Mouse (Mus musculus): Measurements from ENCODE around the gene Fam234a. TPM values are rescaled to one million over a fixed set of nuclear protein-coding genes. Genes with fewer than 3 reads are reported as not detected.
"Not testable (repeated sequence)": the region's sequence is repeated elsewhere in the genome, so short reads cannot be mapped to it uniquely, and the experiment has no call there.

Gene Fam234a
- 26.8 and 27.6 TPM in 2 replicates for polyA plus RNA-seq (2016; fragmentation: Nextera tagmentation; extraction: Ambion mirVana)

DNA sequence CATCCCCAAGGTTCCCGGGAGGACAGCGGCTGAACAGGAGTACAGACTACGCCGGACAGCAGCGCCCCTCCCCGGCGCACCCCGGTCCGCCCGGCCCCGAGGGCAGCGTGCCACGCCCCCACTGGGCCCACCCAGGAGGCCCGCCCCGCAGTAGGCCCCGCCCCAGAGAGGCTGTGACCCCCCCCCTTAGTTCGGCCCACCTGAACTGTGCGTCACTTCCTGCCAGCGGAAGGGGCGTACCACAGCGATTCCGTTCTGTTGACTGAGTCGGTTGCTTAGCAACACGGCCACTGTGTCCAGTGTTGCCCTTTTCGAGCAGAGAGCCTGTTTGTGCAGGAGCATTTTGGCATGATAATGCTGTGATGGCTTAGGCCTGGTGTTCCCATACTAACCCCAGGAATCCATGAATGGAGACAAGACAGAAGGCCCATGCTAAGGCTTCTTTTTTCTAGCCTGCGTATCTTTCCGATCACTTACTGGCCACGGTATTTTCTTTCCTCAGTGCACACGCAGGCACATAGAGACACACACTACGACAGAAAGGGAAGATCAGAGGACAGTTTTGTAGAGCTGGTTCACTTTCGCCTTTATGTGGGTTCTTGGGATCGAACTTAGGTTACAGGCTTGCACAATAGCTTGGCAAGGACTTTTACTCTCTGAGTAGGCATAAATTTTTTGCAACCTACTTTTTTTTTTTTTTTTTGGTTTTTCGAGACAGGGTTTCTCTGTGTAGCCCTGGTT lies at the start of gene Fam234a:
TSS of gene Fam234a (minus strand) at position 142 of the 741 bp plus-strand sequence.
- peaks cover 16% of the 10 kb centered on the region for H3K4me1 ChIP-seq
- no peaks in the 10 kb centered on the region for H3K27me3 ChIP-seq (replicated peaks; ENCODE audit: low read depth, poor library complexity, severe bottlenecking)
- no peaks in the 10 kb centered on the region for H3K9me3 ChIP-seq
- peak within 1 kb of the TSS; percentile 65 for H3K4me3 ChIP-seq
- no peaks in the 10 kb centered on the region for H3K36me3 ChIP-seq (replicated peaks)
- 8% methylated on average over 33 of the region's 33 CpGs for WGBS
- DNase-seq (ENCODE audit: low spot score) = peak; percentile 98
- peak within 1 kb of the TSS; percentile 76 for H3K27ac ChIP-seq (replicated peaks)

DNA sequence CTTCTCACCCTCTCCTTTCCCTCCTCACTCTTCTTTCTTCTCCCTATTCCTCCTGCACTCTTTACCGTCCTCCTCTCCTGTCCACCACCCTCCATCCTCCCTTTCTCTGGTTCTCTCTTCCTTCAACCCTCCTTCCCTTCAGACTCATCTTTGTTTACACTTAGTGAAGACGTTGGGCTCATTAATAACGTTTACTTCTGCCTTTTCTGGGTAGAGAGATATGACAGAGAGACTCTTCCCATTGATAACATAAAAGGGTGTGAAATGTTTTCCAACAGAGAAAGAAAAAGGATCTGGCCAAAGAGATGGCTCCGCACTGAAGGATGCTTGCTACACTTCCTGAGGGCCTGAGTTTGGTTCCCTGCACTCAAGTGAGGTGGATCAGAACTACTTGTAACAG lies 45.4 kb upstream of the Fam234a start:
- 85% methylated on average over 4 of the region's 4 CpGs for WGBS
- Histone ChIP-seq H3K27ac (replicated peaks) (no peak overlapping the region), H3K9me3 (peaks cover 15% of the 10 kb centered on the region), H3K4me3 (no peak overlapping the region), H3K4me1 (no peaks in the 10 kb centered on the region), H3K27me3 (replicated peaks; ENCODE audit: low read depth, poor library complexity, severe bottlenecking) (no peaks in the 10 kb centered on the region), H3K36me3 (replicated peaks) (peaks cover 76% of the 10 kb centered on the region)
- DNase-seq (ENCODE audit: low spot score) = no peak

DNA sequence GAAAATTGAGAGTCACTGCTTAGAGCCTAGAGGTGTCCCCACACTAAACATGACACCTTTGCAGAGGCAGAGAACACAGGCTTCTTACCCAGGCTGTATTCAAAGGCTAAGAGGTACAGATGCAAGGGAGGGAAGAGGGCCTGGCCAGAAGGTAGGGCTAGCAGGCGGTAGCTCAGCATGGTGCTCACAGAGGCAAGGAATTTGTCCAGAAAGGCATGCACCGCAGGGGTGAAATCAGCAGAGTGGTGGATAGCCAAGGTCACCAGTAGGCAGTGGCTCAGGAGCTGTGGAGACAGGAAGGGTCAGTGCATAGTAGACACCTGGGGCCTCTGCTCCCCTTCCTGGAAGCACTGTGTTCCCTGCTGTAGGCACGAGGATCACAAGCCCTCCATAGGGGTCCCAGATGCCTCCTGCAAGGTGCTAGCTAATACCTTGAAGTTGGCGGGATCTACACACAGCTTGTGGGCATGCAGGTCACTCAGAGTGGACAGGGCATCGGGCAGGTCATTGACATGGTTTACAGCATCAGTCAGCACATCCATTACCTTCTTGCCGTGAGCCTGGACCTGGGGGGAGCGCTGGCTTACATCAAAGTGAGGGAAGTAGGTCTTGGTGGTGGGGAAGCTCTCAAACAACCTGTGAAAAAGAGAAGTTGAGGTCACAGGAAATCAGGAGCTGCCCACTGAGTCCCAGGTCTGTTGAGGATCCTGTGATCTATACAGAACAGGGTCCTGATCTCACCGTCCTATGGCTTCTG lies 42.3 kb upstream of the Fam234a start:
- no peak overlapping the region for H3K27ac ChIP-seq (replicated peaks)
- 87% methylated on average over 8 of the region's 8 CpGs for WGBS
- H3K4me1 ChIP-seq = no peaks in the 10 kb centered on the region
- no peak overlapping the region for H3K4me3 ChIP-seq
- peaks cover 6% of the 10 kb centered on the region for H3K9me3 ChIP-seq
- no peak for DNase-seq (ENCODE audit: low spot score)
- no peaks in the 10 kb centered on the region for H3K27me3 ChIP-seq (replicated peaks; ENCODE audit: low read depth, poor library complexity, severe bottlenecking)
- H3K36me3 ChIP-seq (replicated peaks) = peaks cover 100% of the 10 kb centered on the region

DNA sequence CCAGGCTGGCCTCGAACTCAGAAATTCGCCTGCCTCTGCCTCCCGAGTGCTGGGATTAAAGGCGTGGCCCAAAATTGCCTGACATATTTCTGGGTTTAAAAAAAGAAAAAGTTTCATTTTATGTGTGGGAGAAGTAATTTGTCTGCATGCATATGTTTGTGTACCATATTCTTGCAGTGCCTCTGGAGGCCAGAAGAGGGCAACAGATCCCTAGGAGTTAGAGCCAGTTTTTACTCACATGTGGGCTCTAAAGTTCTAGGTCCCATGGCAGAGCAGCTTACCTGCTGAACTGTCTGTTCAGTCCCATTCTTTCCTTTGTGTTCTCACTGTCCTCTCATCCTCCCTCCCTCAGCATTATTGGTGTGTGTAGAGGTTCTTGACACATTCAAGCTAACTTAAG lies 32.7 kb upstream of the Fam234a start:
- WGBS = 94% methylated on average over 4 of the region's 4 CpGs
- peaks cover 99% of the 10 kb centered on the region for H3K36me3 ChIP-seq (replicated peaks)
- no peaks in the 10 kb centered on the region for H3K4me1 ChIP-seq
- peak; percentile 36 for DNase-seq (ENCODE audit: low spot score)
- H3K4me3 ChIP-seq = no peak overlapping the region
- no peaks in the 10 kb centered on the region for H3K9me3 ChIP-seq
- no peaks in the 10 kb centered on the region for H3K27me3 ChIP-seq (replicated peaks; ENCODE audit: low read depth, poor library complexity, severe bottlenecking)
- H3K27ac ChIP-seq (replicated peaks) = no peak overlapping the region

DNA sequence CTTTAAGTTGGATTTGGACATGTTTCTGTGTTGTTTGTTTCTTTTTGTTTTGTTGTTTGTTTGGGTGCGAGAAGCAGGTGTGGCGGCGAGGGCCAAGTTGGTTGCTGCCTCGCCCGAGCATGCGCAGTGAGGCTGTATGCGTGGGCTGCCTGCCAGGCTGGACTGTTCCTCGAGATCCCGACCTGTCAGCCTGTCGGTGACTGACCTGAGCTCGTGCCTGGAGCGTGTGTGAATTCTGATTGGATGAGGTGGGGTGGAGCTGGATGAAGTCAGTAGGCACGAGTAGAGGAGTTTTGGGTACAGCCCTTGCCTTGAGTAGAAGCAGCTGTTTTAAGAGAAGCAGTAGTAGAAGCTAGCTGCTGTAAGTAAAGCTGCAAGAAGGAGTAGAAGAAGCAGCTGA lies 31.9 kb upstream of the Fam234a start:
- no peak overlapping the region for H3K4me3 ChIP-seq
- H3K27me3 ChIP-seq (replicated peaks; ENCODE audit: low read depth, poor library complexity, severe bottlenecking) = no peaks in the 10 kb centered on the region
- no peak overlapping the region for H3K27ac ChIP-seq (replicated peaks)
- no peaks in the 10 kb centered on the region for H3K9me3 ChIP-seq
- DNase-seq (ENCODE audit: low spot score) = no peak
- H3K4me1 ChIP-seq = no peaks in the 10 kb centered on the region
- 89% methylated on average over 13 of the region's 13 CpGs for WGBS
- peaks cover 99% of the 10 kb centered on the region for H3K36me3 ChIP-seq (replicated peaks)

DNA sequence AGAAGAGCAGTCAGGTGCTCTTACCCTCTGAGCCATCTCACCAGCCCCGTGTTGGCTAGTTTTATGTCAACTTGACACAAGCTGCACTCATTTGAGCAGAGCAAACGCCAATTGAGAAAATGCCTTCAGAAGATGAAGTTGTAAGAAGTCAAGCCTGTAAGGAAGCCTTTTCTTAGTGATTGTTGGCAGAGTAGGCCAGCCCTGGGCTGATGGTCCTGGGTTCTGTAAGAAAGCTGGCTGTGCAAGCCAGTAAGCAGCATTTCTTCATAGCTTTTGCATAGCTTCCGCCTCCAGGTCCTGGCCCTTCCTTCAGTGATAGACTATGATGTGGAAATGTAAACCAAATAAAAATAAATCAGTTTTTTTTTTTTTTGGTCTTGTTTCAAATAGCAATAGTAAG lies 28.5 kb upstream of the Fam234a start:
- no peaks in the 10 kb centered on the region for H3K4me1 ChIP-seq
- no peaks in the 10 kb centered on the region for H3K9me3 ChIP-seq
- whole genome bisulfite sequencing = 89% methylated on average over 3 of the region's 3 CpGs
- no peak overlapping the region for H3K27ac ChIP-seq (replicated peaks)
- H3K27me3 ChIP-seq (replicated peaks; ENCODE audit: low read depth, poor library complexity, severe bottlenecking) = no peaks in the 10 kb centered on the region
- no peak overlapping the region for H3K4me3 ChIP-seq
- H3K36me3 ChIP-seq (replicated peaks) = peaks cover 96% of the 10 kb centered on the region
- no peak for DNase-seq (ENCODE audit: low spot score)

DNA sequence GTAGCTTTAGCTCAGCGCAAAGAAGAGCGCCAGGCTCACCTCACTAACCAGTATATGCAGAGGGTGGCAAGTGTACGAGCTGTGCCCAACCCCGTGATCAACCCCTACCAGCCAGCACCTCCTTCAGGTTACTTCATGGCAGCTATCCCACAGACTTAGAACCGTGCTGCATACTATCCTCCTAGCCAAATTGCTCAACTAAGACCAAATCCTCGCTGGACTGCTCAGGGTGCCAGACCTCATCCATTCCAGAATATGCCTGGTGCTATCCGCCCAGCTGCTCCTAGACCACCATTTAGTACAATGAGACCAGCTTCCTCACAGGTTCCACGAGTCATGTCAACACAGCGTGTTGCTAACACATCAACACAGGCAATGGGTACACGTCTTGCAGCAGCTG lies 25.5 kb upstream of the Fam234a start:
- not testable (repeated sequence) for H3K4me1 ChIP-seq; H3K9me3 ChIP-seq; H3K27ac ChIP-seq (replicated peaks); H3K27me3 ChIP-seq (replicated peaks; ENCODE audit: low read depth, poor library complexity, severe bottlenecking); DNase-seq (ENCODE audit: low spot score); H3K4me3 ChIP-seq
- WGBS = 97% methylated on average over 10 of the region's 10 CpGs
- peaks cover 96% of the 10 kb centered on the region for H3K36me3 ChIP-seq (replicated peaks)

DNA sequence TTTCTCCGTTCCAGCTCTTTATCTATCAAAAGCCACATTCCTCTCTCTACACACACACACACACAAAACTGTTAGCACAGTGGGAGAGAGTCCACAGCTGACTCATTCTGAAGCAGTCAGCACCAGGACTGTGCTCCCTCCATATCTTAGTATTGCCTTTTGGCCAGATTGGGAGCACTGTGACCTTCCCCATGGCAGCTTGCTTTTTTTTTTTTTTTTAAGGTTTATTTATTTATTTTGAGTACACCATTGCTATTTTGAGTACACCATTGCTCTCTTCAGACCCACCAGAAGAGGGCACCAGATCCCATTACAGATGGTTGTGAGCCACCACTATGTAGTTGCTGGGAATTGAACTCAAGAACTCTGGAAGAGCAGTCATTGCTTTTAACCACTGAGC lies 24.8 kb upstream of the Fam234a start:
- no peaks in the 10 kb centered on the region for H3K9me3 ChIP-seq
- peaks cover 96% of the 10 kb centered on the region for H3K36me3 ChIP-seq (replicated peaks)
- no peak overlapping the region for H3K27ac ChIP-seq (replicated peaks)
- no peak overlapping the region for H3K4me3 ChIP-seq
- WGBS = 97% methylated on average over 1 of the region's 1 CpGs
- DNase-seq (ENCODE audit: low spot score) = no peak
- H3K27me3 ChIP-seq (replicated peaks; ENCODE audit: low read depth, poor library complexity, severe bottlenecking) = no peaks in the 10 kb centered on the region
- H3K4me1 ChIP-seq = no peaks in the 10 kb centered on the region

DNA sequence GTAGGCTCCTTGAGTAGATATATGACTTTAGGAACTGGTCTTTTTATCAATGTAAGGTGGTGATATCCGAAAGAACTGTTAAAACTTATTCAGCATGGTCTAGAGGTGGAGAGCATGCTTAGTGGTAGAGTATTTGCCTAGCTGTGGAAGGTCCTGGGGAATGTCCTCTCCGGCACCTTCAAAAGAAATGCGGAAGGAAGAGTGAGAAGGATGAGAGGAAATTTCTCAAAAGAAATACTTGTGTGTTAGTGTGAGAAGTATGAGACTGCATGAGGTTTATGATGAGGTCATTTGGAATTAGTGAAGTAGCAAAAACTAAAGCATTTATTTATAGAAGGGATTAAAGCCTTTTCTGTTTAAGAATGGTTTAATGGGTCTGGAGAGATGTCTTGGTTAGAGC lies 18.3 kb upstream of the Fam234a start:
- H3K4me1 ChIP-seq = no peaks in the 10 kb centered on the region
- no peaks in the 10 kb centered on the region for H3K9me3 ChIP-seq
- no peak overlapping the region for H3K27ac ChIP-seq (replicated peaks)
- H3K27me3 ChIP-seq (replicated peaks; ENCODE audit: low read depth, poor library complexity, severe bottlenecking) = no peaks in the 10 kb centered on the region
- WGBS = 96% methylated on average over 3 of the region's 3 CpGs
- no peak overlapping the region for H3K4me3 ChIP-seq
- peaks cover 100% of the 10 kb centered on the region for H3K36me3 ChIP-seq (replicated peaks)
- no peak for DNase-seq (ENCODE audit: low spot score)

DNA sequence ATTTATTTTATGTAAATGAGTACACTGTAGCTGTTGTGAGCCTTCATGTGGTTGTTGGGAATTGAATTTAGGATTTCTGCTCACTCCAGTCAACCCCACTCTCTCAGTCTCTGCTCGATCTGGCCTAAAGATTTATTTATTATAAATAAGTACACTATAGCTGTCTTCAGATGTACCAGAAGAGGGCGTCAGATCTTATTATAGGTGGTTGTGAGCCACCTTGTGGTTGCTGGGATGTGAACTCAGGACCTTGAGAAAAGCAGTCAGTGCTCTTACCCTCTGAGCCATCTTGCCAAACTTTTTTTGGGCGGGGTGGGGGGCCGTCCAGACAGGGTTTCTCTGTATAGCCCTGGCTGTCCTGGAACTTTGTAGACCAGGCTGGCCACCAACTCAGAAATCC lies 17.8 kb upstream of the Fam234a start:
- H3K9me3 ChIP-seq = no peaks in the 10 kb centered on the region
- 86% methylated on average over 4 of the region's 4 CpGs for WGBS
- no peaks in the 10 kb centered on the region for H3K27me3 ChIP-seq (replicated peaks; ENCODE audit: low read depth, poor library complexity, severe bottlenecking)
- no peak overlapping the region for H3K27ac ChIP-seq (replicated peaks)
- H3K4me1 ChIP-seq = no peaks in the 10 kb centered on the region
- no peak for DNase-seq (ENCODE audit: low spot score)
- peaks cover 100% of the 10 kb centered on the region for H3K36me3 ChIP-seq (replicated peaks)
- no peak overlapping the region for H3K4me3 ChIP-seq

DNA sequence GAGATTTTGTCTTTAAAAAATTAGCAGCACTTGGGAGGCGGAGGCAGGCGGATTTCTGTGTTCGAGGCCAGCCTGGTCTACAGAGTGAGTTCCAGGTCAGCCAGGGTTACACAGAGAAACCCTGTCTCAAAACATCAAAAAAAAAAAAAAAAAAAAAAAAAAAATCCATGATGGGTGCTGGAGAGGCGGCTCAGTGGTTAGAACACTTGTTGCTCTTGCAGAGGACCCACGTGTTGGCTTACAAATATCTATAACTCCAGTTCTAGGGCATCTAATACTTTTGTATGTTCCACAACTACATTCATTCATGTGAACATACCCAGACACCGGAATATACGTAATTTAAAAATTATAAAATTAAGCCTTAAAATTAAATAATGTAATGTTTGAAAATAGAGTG lies 11.3 kb upstream of the Fam234a start:
- WGBS = 94% methylated on average over 7 of the region's 7 CpGs
- peaks cover 61% of the 10 kb centered on the region for H3K36me3 ChIP-seq (replicated peaks)
- H3K4me1 ChIP-seq = peaks cover 12% of the 10 kb centered on the region
- H3K27ac ChIP-seq (replicated peaks) = no peak overlapping the region
- H3K4me3 ChIP-seq = no peak overlapping the region
- no peak for DNase-seq (ENCODE audit: low spot score)
- no peaks in the 10 kb centered on the region for H3K9me3 ChIP-seq
- no peaks in the 10 kb centered on the region for H3K27me3 ChIP-seq (replicated peaks; ENCODE audit: low read depth, poor library complexity, severe bottlenecking)

DNA sequence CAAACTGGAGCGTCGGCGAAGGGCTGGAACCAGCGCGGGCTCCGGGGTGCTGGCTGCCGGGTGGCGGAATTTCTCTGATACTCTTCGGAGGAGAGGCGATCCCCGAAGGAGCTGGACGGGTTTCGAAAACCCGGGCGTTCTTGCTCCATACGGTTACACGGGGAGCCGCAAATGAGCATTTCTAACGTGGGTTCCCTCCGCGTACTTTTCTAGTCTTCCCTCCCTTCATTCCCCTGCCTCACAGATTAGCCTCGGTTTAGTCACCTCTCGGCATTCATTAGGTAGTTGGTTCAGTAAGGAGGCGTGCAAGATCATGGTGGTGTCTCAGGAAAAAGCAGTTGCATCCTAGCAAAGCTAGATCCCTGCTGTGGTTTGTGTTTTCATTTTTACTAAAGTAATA lies 9.4 kb upstream of the Fam234a start:
- H3K9me3 ChIP-seq = no peaks in the 10 kb centered on the region
- H3K27ac ChIP-seq (replicated peaks) = peak overlapping the region; percentile 96
- DNase-seq (ENCODE audit: low spot score) = no peak
- H3K4me1 ChIP-seq = peaks cover 12% of the 10 kb centered on the region
- H3K4me3 ChIP-seq = peak overlapping the region; percentile 78
- under 1% methylated on average over 24 of the region's 24 CpGs for WGBS
- peaks cover 42% of the 10 kb centered on the region for H3K36me3 ChIP-seq (replicated peaks)
- no peaks in the 10 kb centered on the region for H3K27me3 ChIP-seq (replicated peaks; ENCODE audit: low read depth, poor library complexity, severe bottlenecking)

Data from embryonic facial prominence, embryonic 10.5 days (tissue).